Mouse (Mus musculus) T-helper 1 cell (primary cell): ENCODE results near the gene Vmn2r12.
"Not testable (repeated sequence)": the region's sequence is repeated elsewhere in the genome, so short reads cannot be mapped to it uniquely, and the experiment has no call there.

Experiments used
- in situ Hi-C: fragments of 300-600 bp; cut with MboI, MseI; formaldehyde crosslinking; loops from one replicate; pipeline ENCODE4 v1.15.1; 2025; ENCODE audit warnings: high pct_unique_total_duplicates

Gene Vmn2r12

DNA sequence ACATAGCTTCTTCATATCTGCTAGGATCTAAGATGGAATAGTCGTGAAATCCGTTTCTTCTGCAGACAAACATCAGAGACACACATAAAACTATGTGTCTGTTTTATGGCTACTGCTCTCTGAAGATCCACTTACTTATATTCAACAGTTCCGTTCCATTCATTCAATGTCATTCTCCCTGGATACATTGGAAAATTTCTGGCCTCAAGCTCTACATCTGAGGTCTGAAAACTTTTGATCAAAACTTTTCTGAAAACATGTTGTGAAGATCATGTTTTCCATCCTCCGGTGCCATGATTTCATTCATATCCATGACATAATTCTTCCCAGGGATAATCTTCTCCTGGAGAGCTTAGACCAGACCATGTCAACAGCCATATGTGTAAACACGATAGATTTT is at the start of gene Vmn2r12:
Gene Vmn2r12, minus strand, starts transcription at position 101 of the 400 bp plus-strand sequence.
- in situ Hi-C loops, result not testable (repeated sequence)

DNA sequence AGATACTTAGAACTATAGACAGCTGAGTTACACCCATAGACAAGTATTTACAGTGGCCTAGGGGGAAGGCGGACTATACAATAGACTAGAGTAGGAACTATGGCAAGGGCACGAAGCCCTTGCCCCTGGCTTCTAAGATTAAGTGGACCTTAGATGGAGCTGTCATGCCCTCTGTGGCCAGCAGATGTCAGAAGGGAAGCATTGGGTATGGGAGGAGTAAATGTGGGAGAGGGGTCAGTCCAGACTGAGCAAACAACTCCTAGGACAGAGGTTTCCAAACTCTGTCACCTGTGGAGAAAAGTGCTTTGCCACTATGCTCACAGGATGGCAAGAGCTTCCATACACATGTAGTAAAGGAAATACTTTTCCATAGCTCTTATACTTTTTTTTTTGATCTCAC is 41.8 kb upstream of the Vmn2r12 start:
- in situ Hi-C loops, result no loop called here

DNA sequence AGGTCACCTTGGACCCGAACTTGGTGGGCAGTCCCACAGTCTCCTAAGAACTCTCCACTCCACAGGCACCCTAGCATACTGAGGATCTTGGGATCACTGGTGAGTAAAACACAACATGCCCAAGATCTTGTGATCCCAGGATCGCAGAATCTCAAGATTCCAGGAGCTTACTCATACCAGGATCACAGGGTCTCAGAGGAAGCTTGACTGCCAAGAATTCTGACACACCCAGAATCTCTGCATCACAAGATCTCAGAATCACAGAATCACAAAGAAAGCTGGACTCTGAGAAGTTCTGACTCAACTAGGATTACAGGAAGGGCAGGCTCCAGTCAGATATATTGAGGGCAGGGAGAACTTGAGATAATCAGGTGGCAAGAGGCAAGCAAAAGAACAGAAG is 39.0 kb upstream of the Vmn2r12 start:
- in situ Hi-C loops, result no loop called here

DNA sequence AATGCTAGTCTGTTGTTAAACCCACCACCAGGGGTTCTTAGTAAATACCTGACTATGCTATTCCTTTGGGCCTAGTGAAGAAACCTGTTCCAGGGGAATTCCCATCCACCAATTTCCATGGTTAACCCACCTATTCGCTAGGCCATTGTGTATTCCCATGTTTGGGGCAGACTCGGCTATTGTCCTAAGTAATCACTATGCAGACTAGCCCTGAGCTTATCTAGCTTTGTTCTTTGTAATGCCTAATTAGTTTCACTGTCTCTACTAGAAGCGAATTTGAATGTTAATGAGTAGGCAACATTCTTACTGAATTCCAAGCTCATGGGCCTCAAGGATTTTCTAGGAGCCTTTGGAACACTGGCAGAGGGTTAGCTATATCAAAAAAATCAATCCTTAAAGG is 1.3 kb downstream of the Vmn2r12 start:
- in situ Hi-C loops, result not testable (repeated sequence)

DNA sequence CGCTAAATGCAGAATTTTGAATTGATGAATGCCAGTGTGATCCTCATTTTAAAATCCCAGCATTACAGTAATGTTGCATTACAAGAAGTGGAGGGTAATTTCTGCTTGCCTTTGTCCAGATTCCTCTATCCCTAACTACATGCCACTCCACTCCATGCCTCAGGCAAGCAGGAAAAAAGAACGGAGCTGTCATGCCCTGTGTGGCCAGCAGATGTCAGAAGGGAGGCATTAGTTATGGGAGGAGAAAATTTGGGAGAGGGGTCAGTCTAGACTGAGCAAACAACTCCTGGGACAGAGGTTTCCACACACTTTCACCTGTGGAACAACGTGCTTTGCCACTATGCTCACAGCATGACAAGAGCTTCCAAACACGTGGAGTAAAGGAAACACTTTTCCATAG is 25.7 kb downstream of the Vmn2r12 start:
- in situ Hi-C loops, result not testable (repeated sequence)

DNA sequence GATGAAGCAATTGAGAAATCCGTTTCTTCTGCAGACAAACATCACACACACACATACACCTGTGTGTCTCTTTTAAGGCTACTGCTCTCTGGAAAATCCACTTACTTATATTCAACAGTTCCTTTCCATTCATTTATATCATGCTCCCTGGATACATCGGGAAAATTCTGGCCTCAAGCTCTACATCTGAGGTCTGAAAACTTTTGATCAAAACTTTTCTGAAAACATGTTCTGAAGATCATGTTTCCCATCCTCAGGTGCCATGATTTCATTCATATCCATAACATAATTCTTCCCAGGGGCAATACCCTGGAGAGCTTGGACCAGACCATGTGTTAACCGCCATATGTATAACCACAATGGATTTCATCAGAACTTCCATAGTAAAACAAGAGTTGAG is 38.3 kb downstream of the Vmn2r12 start, which contains the start of gene Vmn2r11:
Gene Vmn2r11, minus strand, starts transcription at position 101 of the 400 bp plus-strand sequence.
- in situ Hi-C loops, result not testable (repeated sequence)

DNA sequence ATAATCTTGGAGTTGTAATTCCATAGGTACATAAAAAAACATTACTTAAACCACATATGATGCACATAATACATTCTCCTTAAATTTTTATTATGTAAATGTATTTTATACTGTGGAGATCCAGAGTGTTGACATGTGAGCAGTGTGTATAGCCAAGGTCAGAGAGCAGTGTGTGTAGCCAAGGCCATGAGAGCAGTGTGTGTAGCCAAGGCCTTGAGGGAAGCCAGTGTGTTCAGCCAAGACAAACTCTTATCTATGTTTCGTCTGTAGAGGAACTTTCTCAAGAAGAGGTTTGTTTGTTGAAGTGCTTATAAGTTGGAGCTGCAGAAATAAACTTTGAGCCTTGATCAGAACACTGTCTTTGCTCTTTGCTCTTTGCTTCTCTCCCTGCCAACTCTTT is 42.5 kb downstream of the Vmn2r12 start:
- in situ Hi-C loops, result no loop called here
